Mouse (Mus musculus): Measurements from ENCODE around the gene Akap8l.

GRCm38 (mm10) chr17:32317032-32317431 lies 33.4 kb downstream of the Akap8l start:
- TF ChIP-seq POLR2A (IDR thresholded peaks at IDR 0.05; ENCODE audit: low read depth, low read length) (no peak), CTCF (conservative IDR thresholded peaks at IDR 0.05; ENCODE audit: insufficient read depth, insufficient read length, low read depth, low read length) (no peak)
